Mouse (Mus musculus) liver, embryonic 15.5 days (tissue): Measurements from ENCODE around the gene Drg2. TPM values are rescaled to one million over a fixed set of nuclear protein-coding genes. Genes with fewer than 3 reads are reported as not detected.

Experiments
- ATAC-seq: fragments of 200-750 bp; cut with Nextera tagmentation; 2 replicates; pipeline ENCODE4 v1.8.0; 2017; ENCODE audit warnings: moderate number of reproducible peaks, mild to moderate bottlenecking, moderate library complexity; ENCODE audit not compliant: insufficient read depth
- H3K27ac ChIP-seq: fragments of 300-500 bp; sonication (generic); replicated peaks from 2 replicates; pipeline ENCODE4 v1.5.1; 2015; ENCODE audit warnings: mild to moderate bottlenecking, inconsistent platforms
- H3K27me3 ChIP-seq: fragments of 300-500 bp; sonication (generic); 2 replicates; pipeline ENCODE4 v1.6.1; 2015; ENCODE audit warnings: mild to moderate bottlenecking, inconsistent platforms
- H3K36me3 ChIP-seq: fragments of 300-500 bp; sonication (generic); replicated peaks from 2 replicates; pipeline ENCODE4 v1.6.1; 2015; ENCODE audit warnings: moderate library complexity, mild to moderate bottlenecking, inconsistent platforms
- H3K4me1 ChIP-seq: fragments of 300-500 bp; sonication (generic); replicated peaks from 2 replicates; pipeline ENCODE4 v1.6.1; 2015; ENCODE audit warnings: inconsistent platforms
- H3K4me2 ChIP-seq: fragments of 300-500 bp; sonication (generic); 2 replicates; pipeline ENCODE4 v1.6.1; 2015; ENCODE audit warnings: moderate library complexity, mild to moderate bottlenecking, inconsistent platforms
- H3K4me3 ChIP-seq: fragments of 300-500 bp; sonication (generic); replicated peaks from 2 replicates; pipeline ENCODE4 v1.5.1; 2015; ENCODE audit warnings: mild to moderate bottlenecking, inconsistent platforms
- H3K9ac ChIP-seq: fragments of 300-500 bp; sonication (generic); 2 replicates; pipeline ENCODE4 v1.6.1; 2015; ENCODE audit warnings: moderate library complexity, mild to moderate bottlenecking, inconsistent platforms
- H3K9me3 ChIP-seq: fragments of 300-500 bp; sonication (generic); replicated peaks from 2 replicates; pipeline ENCODE4 v1.6.1; 2016; ENCODE audit warnings: inconsistent platforms
- WGBS: fragments of 180-500 bp; shearing (Covaris S2); methylation state at CpG from one replicate; pipeline ENCODE4 v1.1.7; 2015; ENCODE audit warnings: mixed read lengths; ENCODE audit not compliant: insufficient replicate concordance; 5-methylcytosine and 5-hydroxymethylcytosine counted together
- polyA plus RNA-seq: library from polyadenylated mRNA; unstranded; fragments of >200 nt; fragmentation: Nextera tagmentation; extraction: Ambion mirVana; gene quantifications from 2 replicates; pipeline ENCODE4 v1.2.1, GENCODE M21; 2015

Gene Drg2
- 37.2 and 38.8 TPM in 2 replicates for polyA plus RNA-seq

- WGBS = 5% methylated on average over 27 of the region's 27 CpGs
- H3K4me3 ChIP-seq = peak within 1 kb of the TSS; percentile 72
- no peaks in the 10 kb centered on the region; the same call in 1 of the 2 replicates for H3K27me3 ChIP-seq
- peak; percentile 87 for ATAC-seq
- peak within 1 kb of the TSS; percentile 64 for H3K9ac ChIP-seq
- H3K4me1 ChIP-seq = peaks cover 27% of the 10 kb centered on the region
- peak within 1 kb of the TSS; percentile 56 for H3K27ac ChIP-seq
- H3K9me3 ChIP-seq = no peaks in the 10 kb centered on the region
- peaks cover 31% of the 10 kb centered on the region for H3K36me3 ChIP-seq
- peak within 1 kb of the TSS; percentile 81 for H3K4me2 ChIP-seq
Measured at GRCm38 (mm10) chr11:60454080-60454744, at the start of gene Drg2. TSS of gene Drg2 (plus strand) at chr11:60454591.

DNA sequence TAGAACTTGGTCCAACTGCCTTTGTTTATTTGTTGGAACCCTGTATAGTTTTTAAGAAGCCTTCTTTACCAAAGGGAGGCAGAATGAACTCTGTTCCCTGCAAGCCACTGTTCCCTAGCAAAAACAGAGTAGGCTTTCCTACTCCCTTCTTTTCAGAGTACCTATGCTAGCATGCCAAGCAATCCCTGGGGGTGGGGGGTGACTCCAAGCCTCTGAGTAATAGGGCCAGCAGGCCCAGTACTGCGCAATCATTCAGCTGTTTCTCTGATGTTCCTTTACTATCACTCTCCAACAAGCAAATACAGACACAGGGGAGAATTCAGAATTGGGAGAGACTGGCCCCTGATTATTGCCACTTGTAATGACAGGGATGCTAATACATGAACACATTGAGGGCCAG lies 47.8 kb upstream of the Drg2 start:
- Histone ChIP-seq H3K4me3 (no peak overlapping the region), H3K27me3 (no peaks in the 10 kb centered on the region), H3K9me3 (no peaks in the 10 kb centered on the region), H3K36me3 (peaks cover 87% of the 10 kb centered on the region), H3K4me1 (no peaks in the 10 kb centered on the region), H3K4me2 (no peak overlapping the region), H3K27ac (no peak overlapping the region), H3K9ac (no peak overlapping the region)
- no peak for ATAC-seq
- WGBS = 94% methylated on average over 1 of the region's 1 CpGs

DNA sequence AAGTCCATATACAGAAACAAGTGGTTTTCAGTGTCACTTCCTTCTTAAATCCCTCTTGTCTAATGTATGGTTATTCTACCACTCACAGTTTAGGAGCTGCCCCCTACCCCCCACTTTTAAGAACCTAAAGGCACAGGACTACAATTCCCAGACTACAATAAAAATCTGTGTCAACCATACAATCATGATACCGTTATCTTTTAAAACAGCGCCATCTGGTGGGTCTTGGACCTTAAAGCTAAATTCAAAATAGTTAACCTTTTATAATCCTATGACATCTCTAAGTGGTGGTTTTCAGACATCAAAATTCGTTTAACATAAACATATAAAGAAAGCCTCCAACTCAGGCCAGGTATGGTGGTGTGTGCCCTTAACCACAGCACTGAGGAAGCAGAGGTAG lies 42.2 kb upstream of the Drg2 start:
- H3K4me2 ChIP-seq = no peak overlapping the region

GRCm38 (mm10) chr11:60412921-60413320 lies 41.5 kb upstream of the Drg2 start:
- no peak overlapping the region for H3K4me2 ChIP-seq
- no peaks in the 10 kb centered on the region for H3K27me3 ChIP-seq
- peaks cover 30% of the 10 kb centered on the region for H3K4me1 ChIP-seq
- no peak overlapping the region for H3K9ac ChIP-seq
- H3K36me3 ChIP-seq = peaks cover 24% of the 10 kb centered on the region
- ATAC-seq = no peak
- no peak overlapping the region for H3K27ac ChIP-seq
- H3K4me3 ChIP-seq = no peak overlapping the region
- 77% methylated on average over 2 of the region's 2 CpGs for WGBS
- no peaks in the 10 kb centered on the region for H3K9me3 ChIP-seq

More for the DNA sequence above, 42.2 kb upstream of the Drg2 start:
- no peaks in the 10 kb centered on the region for H3K27me3 ChIP-seq
- no peak overlapping the region for H3K27ac ChIP-seq
- no peak for ATAC-seq
- H3K4me3 ChIP-seq = no peak overlapping the region
- H3K9me3 ChIP-seq = no peaks in the 10 kb centered on the region
- H3K36me3 ChIP-seq = peaks cover 31% of the 10 kb centered on the region
- 7% methylated on average over 3 of the region's 3 CpGs for WGBS
- H3K9ac ChIP-seq = no peak overlapping the region
- H3K4me1 ChIP-seq = peaks cover 27% of the 10 kb centered on the region

DNA sequence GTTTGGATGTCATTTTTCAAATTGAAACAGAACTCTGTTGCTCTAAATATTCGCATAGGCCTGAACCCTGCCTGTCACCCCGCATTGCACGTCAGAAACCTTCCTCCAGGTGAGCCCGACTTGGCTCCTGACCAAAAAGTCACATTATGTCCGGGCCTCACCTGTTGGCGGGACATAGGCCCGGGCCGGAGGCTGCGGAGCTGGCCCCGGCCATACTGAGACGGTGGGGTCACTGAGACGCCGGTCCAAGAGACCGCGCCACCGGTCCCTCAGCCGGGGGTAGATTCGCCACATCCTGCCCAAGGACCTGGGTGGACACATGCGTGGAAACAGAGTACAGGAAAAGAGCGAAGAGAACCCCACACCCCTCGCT lies 37.8 kb upstream of the Drg2 start:
- peak overlapping the region; percentile 92 for H3K4me3 ChIP-seq
- H3K9me3 ChIP-seq = no peaks in the 10 kb centered on the region
- H3K27ac ChIP-seq = peak overlapping the region; percentile 72
- H3K27me3 ChIP-seq = no peaks in the 10 kb centered on the region
- peak overlapping the region; percentile 97 for H3K4me2 ChIP-seq
- H3K4me1 ChIP-seq = peaks cover 42% of the 10 kb centered on the region
- no peaks in the 10 kb centered on the region for H3K36me3 ChIP-seq
- peak; percentile 26 for ATAC-seq
- WGBS = under 1% methylated on average over 21 of the region's 21 CpGs
- peak overlapping the region; percentile 87 for H3K9ac ChIP-seq

DNA sequence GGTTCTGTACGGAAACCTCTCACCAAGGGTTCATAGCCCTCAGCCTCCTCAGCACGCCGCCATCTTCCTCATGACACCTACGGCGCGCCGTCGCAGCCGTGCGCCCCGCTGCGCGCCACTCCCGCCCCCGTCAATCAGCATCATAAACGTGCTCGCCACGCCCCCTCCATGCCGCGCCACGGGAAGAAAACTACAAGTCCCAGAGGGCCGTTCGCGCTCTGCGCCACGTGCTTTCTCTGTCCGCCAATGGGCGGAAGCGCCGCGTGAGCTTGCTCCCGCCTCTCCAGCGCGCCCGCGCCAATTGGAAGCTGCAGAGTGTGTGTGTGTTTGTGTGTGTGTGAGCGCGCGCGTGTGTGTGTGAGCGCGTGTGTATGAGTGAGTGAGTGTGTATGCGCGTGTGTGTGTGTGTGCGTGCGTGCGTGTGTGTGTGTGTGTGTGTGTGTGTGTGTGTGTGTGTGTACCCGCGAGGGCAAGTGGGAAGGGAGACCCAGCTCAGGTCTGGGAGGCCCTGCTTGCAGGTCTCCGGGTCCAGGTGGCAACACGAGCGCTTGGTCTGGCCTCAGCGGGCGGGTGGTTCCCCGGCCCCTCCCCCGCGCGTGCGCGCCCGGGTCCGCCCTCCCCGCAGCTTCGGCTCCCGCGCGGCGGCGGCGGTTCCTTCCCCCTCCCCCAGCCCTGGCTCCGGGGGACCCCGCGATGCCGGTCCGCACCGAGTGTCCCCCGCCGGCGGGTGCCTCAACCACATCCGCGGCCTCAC lies 37.3 kb upstream of the Drg2 start, which contains the start of gene Gid4:
TSS of gene Gid4 (plus strand) at position 183 of the 754 bp plus-strand sequence.
- H3K27me3 ChIP-seq = no peaks in the 10 kb centered on the region
- peak within 1 kb of the TSS; percentile 92 for H3K4me3 ChIP-seq
- no peaks in the 10 kb centered on the region for H3K36me3 ChIP-seq
- H3K4me1 ChIP-seq = peaks cover 42% of the 10 kb centered on the region
- peak within 1 kb of the TSS; percentile 88 for H3K27ac ChIP-seq
- no peaks in the 10 kb centered on the region for H3K9me3 ChIP-seq
- peak within 1 kb of the TSS; percentile 97 for H3K4me2 ChIP-seq
- WGBS = under 1% methylated on average over 79 of the region's 81 CpGs
- peak; percentile 95 for ATAC-seq
- H3K9ac ChIP-seq = peak within 1 kb of the TSS; percentile 91

DNA sequence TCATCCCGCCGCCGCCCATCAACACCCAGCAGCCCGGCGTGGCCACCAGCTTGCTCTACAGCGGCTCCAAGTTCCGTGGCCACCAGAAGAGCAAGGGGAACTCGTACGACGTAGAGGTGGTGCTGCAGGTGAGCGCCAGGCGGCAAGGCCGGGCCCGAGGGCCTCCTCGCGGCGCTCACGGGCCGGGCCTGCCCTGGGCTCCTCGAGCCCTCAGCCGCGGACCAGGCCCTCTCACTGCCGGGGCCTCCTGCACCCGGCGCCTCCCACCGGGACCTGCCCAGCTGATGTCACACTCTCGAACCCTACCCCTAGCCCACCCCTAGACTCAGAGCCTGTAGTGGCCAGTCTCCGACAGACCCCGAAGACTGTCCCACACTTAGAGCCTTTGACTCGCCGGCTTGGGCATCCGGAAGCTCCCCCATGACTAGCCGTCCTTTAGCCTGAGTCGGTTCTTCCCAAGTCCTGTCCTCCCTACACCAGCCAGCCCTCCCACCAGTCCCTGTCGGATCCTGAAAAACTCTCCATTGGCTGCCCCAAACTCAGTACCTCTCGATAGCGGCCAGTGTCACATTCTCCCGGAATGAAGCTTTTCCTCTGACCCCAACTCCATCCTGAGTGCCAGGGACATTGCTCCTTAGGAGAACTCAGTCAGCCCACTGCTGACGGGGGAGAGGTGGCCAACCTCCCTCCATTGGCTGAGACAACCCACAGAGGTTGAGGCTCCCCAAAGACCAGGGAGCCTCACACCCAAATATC lies 36.5 kb upstream of the Drg2 start, which contains the start of gene Atpaf2:
TSS of gene Atpaf2 (minus strand) at position 741 of the 756 bp plus-strand sequence.
- Histone ChIP-seq H3K9me3 (no peaks in the 10 kb centered on the region), H3K27ac (peak within 1 kb of the TSS; percentile 88), H3K4me2 (peak within 1 kb of the TSS; percentile 97), H3K36me3 (no peaks in the 10 kb centered on the region), H3K4me3 (peak within 1 kb of the TSS; percentile 92), H3K27me3 (no peaks in the 10 kb centered on the region), H3K9ac (peak within 1 kb of the TSS; percentile 91), H3K4me1 (peaks cover 42% of the 10 kb centered on the region)
- WGBS = 1% methylated on average over 39 of the region's 39 CpGs
- peak; percentile 35 for ATAC-seq

GRCm38 (mm10) chr11:60418473-60418803 lies 36.0 kb upstream of the Drg2 start:
- WGBS = 2% methylated on average over 6 of the region's 6 CpGs
- peaks cover 42% of the 10 kb centered on the region for H3K4me1 ChIP-seq
- peak overlapping the region; percentile 91 for H3K9ac ChIP-seq
- no peaks in the 10 kb centered on the region for H3K27me3 ChIP-seq
- no peaks in the 10 kb centered on the region for H3K9me3 ChIP-seq
- peak overlapping the region; percentile 92 for H3K4me3 ChIP-seq
- no peak for ATAC-seq
- peak overlapping the region; percentile 88 for H3K27ac ChIP-seq
- peak overlapping the region; percentile 97 for H3K4me2 ChIP-seq
- no peaks in the 10 kb centered on the region for H3K36me3 ChIP-seq

GRCm38 (mm10) chr11:60422046-60422668 lies 32.2 kb upstream of the Drg2 start:
- no peak overlapping the region for H3K4me3 ChIP-seq
- no peak overlapping the region for H3K4me2 ChIP-seq
- H3K27ac ChIP-seq = no peak overlapping the region
- H3K27me3 ChIP-seq = no peaks in the 10 kb centered on the region
- peaks cover 15% of the 10 kb centered on the region for H3K4me1 ChIP-seq
- ATAC-seq = no peak
- H3K9ac ChIP-seq = no peak overlapping the region
- peaks cover 6% of the 10 kb centered on the region; the same call in 1 of the 2 replicates for H3K36me3 ChIP-seq
- WGBS = 60% methylated on average over 6 of the region's 6 CpGs
- no peaks in the 10 kb centered on the region for H3K9me3 ChIP-seq

DNA sequence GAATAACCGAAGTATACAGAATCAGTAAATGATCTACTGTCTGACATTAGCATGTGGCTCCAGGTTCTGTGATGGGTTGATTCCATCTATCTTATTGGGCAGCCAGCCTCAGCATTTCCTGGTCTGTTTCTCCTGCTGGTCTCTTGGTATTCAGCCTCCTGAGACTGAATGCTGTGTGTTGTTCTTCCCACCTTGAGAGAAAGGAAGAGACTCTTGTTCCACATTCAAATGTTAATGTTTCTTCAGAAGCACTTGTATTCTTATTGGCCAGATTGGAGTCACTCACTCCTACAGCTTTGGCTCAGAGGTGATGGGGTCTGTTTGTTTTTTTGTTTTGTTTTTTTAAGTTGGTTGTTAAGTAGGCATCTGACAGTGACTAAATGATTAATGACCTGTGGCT lies 31.4 kb upstream of the Drg2 start:
- ATAC-seq = no peak
- H3K9ac ChIP-seq = no peak overlapping the region
- 55% methylated on average over 1 of the region's 1 CpGs for WGBS

More for the DNA sequence above, 31.4 kb upstream of the Drg2 start:
- Histone ChIP-seq H3K4me1 (peaks cover 11% of the 10 kb centered on the region), H3K36me3 (peaks cover 6% of the 10 kb centered on the region; the same call in 1 of the 2 replicates), H3K9me3 (no peaks in the 10 kb centered on the region), H3K27me3 (no peaks in the 10 kb centered on the region), H3K4me3 (no peak overlapping the region), H3K4me2 (no peak overlapping the region), H3K27ac (no peak overlapping the region)
